Mouse (Mus musculus) heart, postnatal 0 days (tissue): ENCODE results near the gene Lif. TPM values are rescaled to one million over a fixed set of nuclear protein-coding genes. Genes with fewer than 3 reads are reported as not detected.

Experiments used
- ATAC-seq: fragments of 200-750 bp; cut with Nextera tagmentation; 2 replicates; pipeline ENCODE4 v1.8.0; 2017; ENCODE audit warnings: low read depth, moderate number of reproducible peaks, moderate library complexity; ENCODE audit not compliant: insufficient read depth
- DNase-seq: peaks from one replicate; pipeline ENCODE4 v3.0.0-alpha.2; 2016; ENCODE audit warnings: low spot score
- H3K27ac ChIP-seq: fragments of 300-500 bp; sonication (generic); 2 replicates; pipeline ENCODE4 v1.5.1; 2014; ENCODE audit warnings: low read depth, mild to moderate bottlenecking
- H3K27me3 ChIP-seq: fragments of 300-500 bp; sonication (generic); 2 replicates; pipeline ENCODE4 v1.6.1; 2014; ENCODE audit warnings: low read length, mixed read lengths; ENCODE audit not compliant: control insufficient read depth, insufficient read depth
- H3K36me3 ChIP-seq: fragments of 300-500 bp; sonication (generic); replicated peaks from 2 replicates; pipeline ENCODE4 v1.6.1; 2014; ENCODE audit warnings: low read length, mixed read lengths; ENCODE audit not compliant: control insufficient read depth, insufficient read depth
- H3K4me1 ChIP-seq: fragments of 300-500 bp; sonication (generic); 2 replicates; pipeline ENCODE4 v1.6.1; 2014; ENCODE audit warnings: antibody characterized with exemption; ENCODE audit not compliant: control insufficient read depth, insufficient read depth
- H3K4me2 ChIP-seq: fragments of 300-500 bp; sonication (generic); 2 replicates; pipeline ENCODE4 v1.6.1; 2014; ENCODE audit warnings: low read depth, mild to moderate bottlenecking, low read length, moderate library complexity
- H3K4me3 ChIP-seq: fragments of 300-500 bp; sonication (generic); 2 replicates; pipeline ENCODE4 v1.5.1; 2014; ENCODE audit warnings: low read depth, low read length
- H3K9ac ChIP-seq: fragments of 300-500 bp; sonication (generic); replicated peaks from 2 replicates; pipeline ENCODE4 v1.6.1; 2014; ENCODE audit warnings: low read depth, low read length, mixed read lengths
- H3K9me3 ChIP-seq: fragments of 300-500 bp; sonication (generic); replicated peaks from 2 replicates; pipeline ENCODE4 v1.6.1; 2016; ENCODE audit warnings: low read length; ENCODE audit not compliant: control insufficient read depth
- CTCF ChIP-seq: IDR thresholded peaks from 2 replicates; pipeline ENCODE4 v1.5.1; 2016; ENCODE audit warnings: antibody characterized with exemption, control low read depth, low read depth
- EP300 ChIP-seq: IDR thresholded peaks from 2 replicates; pipeline ENCODE4 v1.6.1; 2016; ENCODE audit warnings: antibody characterized with exemption, low read depth
- WGBS: fragments of 180-500 bp; shearing (Covaris S2); extraction: QIAGEN DNeasy Blood & Tissue Kit; methylation state at CpG from one replicate; pipeline ENCODE4 v1.1.7; 2014; 5-methylcytosine and 5-hydroxymethylcytosine counted together
- polyA plus RNA-seq: library from polyadenylated mRNA; unstranded; fragments of >200 nt; fragmentation: Nextera tagmentation; extraction: Ambion mirVana; gene quantifications from 2 replicates; pipeline ENCODE4 v1.2.1, GENCODE M21; 2015
- total RNA-seq: library from RNA; depleted of rRNA; stranded (reverse); fragments of >200 nt; gene quantifications from 2 replicates; pipeline ENCODE4 v1.2.3, GENCODE M21; 2014; ENCODE audit warnings: low replicate concordance

Gene Lif
- total and polyA plus RNA-seq, 2 experiments from 2014 or later = 0.71 to 0.73 TPM

- Histone ChIP-seq H3K4me2 (no peak overlapping the region), H3K9ac (no peak overlapping the region), H3K27me3 (no peaks in the 10 kb centered on the region), H3K27ac (no peak overlapping the region), H3K36me3 (no peaks in the 10 kb centered on the region), H3K9me3 (no peaks in the 10 kb centered on the region), H3K4me3 (no peak overlapping the region), H3K4me1 (no peaks in the 10 kb centered on the region; the same call in 1 of the 2 replicates)
- no peak for TF ChIP-seq EP300
- TF ChIP-seq CTCF = no peak
- no peak for DNase-seq
- ATAC-seq = no peak
- WGBS = 55% methylated on average over 7 of the region's 7 CpGs
Measured at GRCm38 (mm10) chr11:4240151-4240550, 17.2 kb upstream of the Lif start.

GRCm38 (mm10) chr11:4241180-4241579 is 16.2 kb upstream of the Lif start:
- Histone ChIP-seq H3K36me3 (no peaks in the 10 kb centered on the region), H3K9me3 (no peaks in the 10 kb centered on the region), H3K9ac (no peak overlapping the region), H3K27me3 (no peaks in the 10 kb centered on the region), H3K27ac (no peak overlapping the region), H3K4me1 (no peaks in the 10 kb centered on the region; the same call in 1 of the 2 replicates), H3K4me3 (no peak overlapping the region), H3K4me2 (no peak overlapping the region)
- no peak for TF ChIP-seq EP300
- TF ChIP-seq CTCF = no peak
- ATAC-seq (no peak), DNase-seq (no peak)
- WGBS = 78% methylated on average over 4 of the region's 4 CpGs

- TF ChIP-seq EP300 (no peak), CTCF (no peak)
- H3K9me3 ChIP-seq = no peaks in the 10 kb centered on the region
- DNase-seq (no peak), ATAC-seq (no peak)
- no peak overlapping the region for H3K4me3 ChIP-seq
- no peaks in the 10 kb centered on the region for H3K36me3 ChIP-seq
- no peak overlapping the region for H3K4me2 ChIP-seq
- no peak overlapping the region for H3K27ac ChIP-seq
- H3K4me1 ChIP-seq = no peaks in the 10 kb centered on the region
- H3K27me3 ChIP-seq = no peaks in the 10 kb centered on the region
- 68% methylated on average over 6 of the region's 6 CpGs for WGBS
- no peak overlapping the region for H3K9ac ChIP-seq
Measured at GRCm38 (mm10) chr11:4246126-4246525, 11.2 kb upstream of the Lif start.

GRCm38 (mm10) chr11:4246623-4247022 is 10.7 kb upstream of the Lif start:
- Histone ChIP-seq H3K4me2 (no peak overlapping the region), H3K9ac (no peak overlapping the region), H3K27me3 (no peaks in the 10 kb centered on the region), H3K9me3 (no peaks in the 10 kb centered on the region), H3K4me3 (no peak overlapping the region), H3K36me3 (no peaks in the 10 kb centered on the region), H3K27ac (no peak overlapping the region), H3K4me1 (no peaks in the 10 kb centered on the region)
- 72% methylated on average over 4 of the region's 4 CpGs for WGBS
- ATAC-seq (no peak), DNase-seq (no peak)
- TF ChIP-seq EP300 (no peak), CTCF (no peak)

GRCm38 (mm10) chr11:4247201-4247959 is 10.0 kb upstream of the Lif start:
- Histone ChIP-seq H3K4me1 (no peaks in the 10 kb centered on the region), H3K4me3 (no peak overlapping the region), H3K9me3 (no peaks in the 10 kb centered on the region), H3K27me3 (no peaks in the 10 kb centered on the region), H3K36me3 (no peaks in the 10 kb centered on the region), H3K4me2 (no peak overlapping the region), H3K9ac (no peak overlapping the region), H3K27ac (no peak overlapping the region)
- no peak for ATAC-seq
- TF ChIP-seq CTCF (no peak), EP300 (no peak)
- WGBS = 77% methylated on average over 14 of the region's 14 CpGs
- no peak for DNase-seq

DNA sequence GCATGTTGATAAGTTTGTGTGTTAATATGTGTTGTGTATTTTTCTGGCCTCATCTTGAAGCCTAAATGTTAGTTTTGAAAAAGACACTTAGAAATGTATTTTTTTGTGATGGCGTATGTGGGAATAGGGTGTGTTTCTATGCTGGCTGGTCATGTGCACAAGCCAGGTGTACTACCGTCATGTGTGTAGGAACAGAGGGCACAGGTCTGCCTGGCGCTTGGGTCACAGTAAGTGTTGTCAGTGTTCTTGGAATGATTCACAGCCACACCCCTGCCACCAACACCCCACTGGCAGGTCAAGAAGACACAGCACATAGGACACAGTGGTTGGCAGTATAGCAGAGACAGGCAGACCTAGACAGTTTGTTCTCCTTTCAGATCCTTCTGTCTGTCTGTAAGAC is 8.2 kb upstream of the Lif start:
- no peak overlapping the region for H3K27ac ChIP-seq
- no peaks in the 10 kb centered on the region for H3K36me3 ChIP-seq
- no peak for ATAC-seq
- no peak for TF ChIP-seq EP300
- TF ChIP-seq CTCF = no peak
- H3K4me3 ChIP-seq = no peak overlapping the region
- H3K4me2 ChIP-seq = no peak overlapping the region
- H3K27me3 ChIP-seq = no peaks in the 10 kb centered on the region
- no peaks in the 10 kb centered on the region for H3K4me1 ChIP-seq
- H3K9me3 ChIP-seq = no peaks in the 10 kb centered on the region
- 85% methylated on average over 3 of the region's 3 CpGs for WGBS
- no peak overlapping the region for H3K9ac ChIP-seq
- DNase-seq = no peak
